Mouse (Mus musculus): ENCODE data around the gene Arvcf. TPM values are rescaled to one million over a fixed set of nuclear protein-coding genes. Genes with fewer than 3 reads are reported as not detected.

The Arvcf gene
- polyA plus RNA-seq, 1 experiment from 2014 or later: 71.2 TPM

GRCm38 (mm10) chr16:18360151-18360805 lies 12.3 kb downstream of the Arvcf start:
- peaks cover 14% of the 10 kb centered on the region for H3K36me3 ChIP-seq (replicated peaks)
- DNase-seq (ENCODE audit: low spot score): no peak
- no peaks in the 10 kb centered on the region for H3K9me3 ChIP-seq
- no peak overlapping the region for H3K27ac ChIP-seq (replicated peaks)
- no peaks in the 10 kb centered on the region for H3K4me1 ChIP-seq
- no peak overlapping the region for H3K4me3 ChIP-seq
- H3K27me3 ChIP-seq (replicated peaks; ENCODE audit: low read depth, poor library complexity, severe bottlenecking): no peaks in the 10 kb centered on the region
- WGBS: 77% methylated on average over 6 of the region's 6 CpGs

GRCm38 (mm10) chr16:18362948-18363347 lies 15.0 kb downstream of the Arvcf start:
- Histone ChIP-seq H3K27me3 (replicated peaks; ENCODE audit: low read depth, poor library complexity, severe bottlenecking) (no peaks in the 10 kb centered on the region), H3K4me1 (no peaks in the 10 kb centered on the region), H3K36me3 (replicated peaks) (peaks cover 14% of the 10 kb centered on the region), H3K27ac (replicated peaks) (no peak overlapping the region), H3K4me3 (no peak overlapping the region), H3K9me3 (no peaks in the 10 kb centered on the region)
- DNase-seq (ENCODE audit: low spot score): no peak
- WGBS: 77% methylated on average over 8 of the region's 8 CpGs

- WGBS: 73% methylated on average over 4 of the region's 4 CpGs
- Histone ChIP-seq H3K27me3 (replicated peaks; ENCODE audit: low read depth, poor library complexity, severe bottlenecking) (no peaks in the 10 kb centered on the region), H3K4me3 (no peak overlapping the region), H3K27ac (replicated peaks) (no peak overlapping the region), H3K36me3 (replicated peaks) (peaks cover 11% of the 10 kb centered on the region), H3K4me1 (no peaks in the 10 kb centered on the region), H3K9me3 (no peaks in the 10 kb centered on the region)
- DNase-seq (ENCODE audit: low spot score): no peak
These were observed 18.9 kb downstream of the Arvcf start for GRCm38 (mm10) chr16:18366849-18367248.

- H3K27ac ChIP-seq (replicated peaks): no peak overlapping the region
- WGBS: 92% methylated on average over 3 of the region's 3 CpGs
- H3K9me3 ChIP-seq: no peaks in the 10 kb centered on the region
- H3K27me3 ChIP-seq (replicated peaks; ENCODE audit: low read depth, poor library complexity, severe bottlenecking): no peaks in the 10 kb centered on the region
- no peaks in the 10 kb centered on the region for H3K36me3 ChIP-seq (replicated peaks)
- H3K4me3 ChIP-seq: no peak overlapping the region
- H3K4me1 ChIP-seq: no peaks in the 10 kb centered on the region
- DNase-seq (ENCODE audit: low spot score): no peak
These were observed 22.2 kb downstream of the Arvcf start for GRCm38 (mm10) chr16:18370197-18370596.

- H3K4me1 ChIP-seq: peaks cover 17% of the 10 kb centered on the region
- no peaks in the 10 kb centered on the region for H3K27me3 ChIP-seq (replicated peaks; ENCODE audit: low read depth, poor library complexity, severe bottlenecking)
- H3K27ac ChIP-seq (replicated peaks): no peak overlapping the region
- WGBS: 93% methylated on average over 4 of the region's 4 CpGs
- no peaks in the 10 kb centered on the region for H3K36me3 ChIP-seq (replicated peaks)
- no peak overlapping the region for H3K4me3 ChIP-seq
- no peaks in the 10 kb centered on the region for H3K9me3 ChIP-seq
- DNase-seq (ENCODE audit: low spot score): no peak
These were observed 25.6 kb downstream of the Arvcf start for GRCm38 (mm10) chr16:18373632-18374031.

- Histone ChIP-seq H3K9me3 (no peaks in the 10 kb centered on the region), H3K36me3 (replicated peaks) (no peaks in the 10 kb centered on the region), H3K27ac (replicated peaks) (no peak overlapping the region), H3K4me1 (peaks cover 45% of the 10 kb centered on the region), H3K27me3 (replicated peaks; ENCODE audit: low read depth, poor library complexity, severe bottlenecking) (no peaks in the 10 kb centered on the region), H3K4me3 (no peak overlapping the region)
- no peak for DNase-seq (ENCODE audit: low spot score)
- 82% methylated on average over 7 of the region's 7 CpGs for WGBS
These were observed 28.4 kb downstream of the Arvcf start for GRCm38 (mm10) chr16:18376297-18376954.

- Histone ChIP-seq H3K4me1 (peaks cover 52% of the 10 kb centered on the region), H3K27ac (replicated peaks) (peak overlapping the region; percentile 52), H3K27me3 (replicated peaks; ENCODE audit: low read depth, poor library complexity, severe bottlenecking) (no peaks in the 10 kb centered on the region), H3K36me3 (replicated peaks) (no peaks in the 10 kb centered on the region), H3K9me3 (no peaks in the 10 kb centered on the region), H3K4me3 (no peak overlapping the region)
- 25% methylated on average over 3 of the region's 3 CpGs for WGBS
- DNase-seq (ENCODE audit: low spot score): no peak
These were observed 29.2 kb downstream of the Arvcf start for GRCm38 (mm10) chr16:18377203-18377602.

GRCm38 (mm10) chr16:18378489-18378888 lies 30.5 kb downstream of the Arvcf start:
- H3K27ac ChIP-seq (replicated peaks): peak overlapping the region; percentile 83
- H3K9me3 ChIP-seq: no peaks in the 10 kb centered on the region
- no peaks in the 10 kb centered on the region for H3K27me3 ChIP-seq (replicated peaks; ENCODE audit: low read depth, poor library complexity, severe bottlenecking)
- no peak overlapping the region for H3K4me3 ChIP-seq
- DNase-seq (ENCODE audit: low spot score): no peak
- H3K36me3 ChIP-seq (replicated peaks): no peaks in the 10 kb centered on the region
- 24% methylated on average over 1 of the region's 1 CpGs for WGBS
- peaks cover 65% of the 10 kb centered on the region for H3K4me1 ChIP-seq

- H3K36me3 ChIP-seq (replicated peaks): no peaks in the 10 kb centered on the region
- no peaks in the 10 kb centered on the region for H3K9me3 ChIP-seq
- H3K27me3 ChIP-seq (replicated peaks; ENCODE audit: low read depth, poor library complexity, severe bottlenecking): no peaks in the 10 kb centered on the region
- H3K4me1 ChIP-seq: peaks cover 75% of the 10 kb centered on the region
- WGBS: 77% methylated on average over 8 of the region's 8 CpGs
- no peak overlapping the region for H3K4me3 ChIP-seq
- DNase-seq (ENCODE audit: low spot score): no peak
- H3K27ac ChIP-seq (replicated peaks): peak overlapping the region; percentile 83
These were observed 31.5 kb downstream of the Arvcf start for GRCm38 (mm10) chr16:18379338-18380001.

GRCm38 (mm10) chr16:18380495-18381063 lies 32.6 kb downstream of the Arvcf start:
- 22% methylated on average over 6 of the region's 6 CpGs for WGBS
- H3K27me3 ChIP-seq (replicated peaks; ENCODE audit: low read depth, poor library complexity, severe bottlenecking): no peaks in the 10 kb centered on the region
- DNase-seq (ENCODE audit: low spot score): peak; percentile 70
- H3K36me3 ChIP-seq (replicated peaks): no peaks in the 10 kb centered on the region
- peaks cover 86% of the 10 kb centered on the region for H3K4me1 ChIP-seq
- H3K27ac ChIP-seq (replicated peaks): peak overlapping the region; percentile 83
- no peak overlapping the region for H3K4me3 ChIP-seq
- no peaks in the 10 kb centered on the region for H3K9me3 ChIP-seq

GRCm38 (mm10) chr16:18381621-18382258 lies 33.8 kb downstream of the Arvcf start:
- H3K4me1 ChIP-seq: peaks cover 91% of the 10 kb centered on the region
- DNase-seq (ENCODE audit: low spot score): peak; percentile 74

GRCm38 (mm10) chr16:18383045-18383726 lies 35.2 kb downstream of the Arvcf start:
- Histone ChIP-seq H3K27ac (replicated peaks) (peak overlapping the region; percentile 83), H3K4me1 (peaks cover 94% of the 10 kb centered on the region), H3K9me3 (no peaks in the 10 kb centered on the region), H3K36me3 (replicated peaks) (no peaks in the 10 kb centered on the region), H3K4me3 (no peak overlapping the region), H3K27me3 (replicated peaks; ENCODE audit: low read depth, poor library complexity, severe bottlenecking) (no peaks in the 10 kb centered on the region)
- DNase-seq (ENCODE audit: low spot score): no peak
- 69% methylated on average over 9 of the region's 9 CpGs for WGBS

More at GRCm38 (mm10) chr16:18381621-18382258, 33.8 kb downstream of the Arvcf start:
- H3K27ac ChIP-seq (replicated peaks): peak overlapping the region; percentile 83
- H3K4me3 ChIP-seq: 0 out of 2 replicates have a peak overlapping the region, but pooled peaks have one; percentile 21
- WGBS: 44% methylated on average over 6 of the region's 6 CpGs
- H3K9me3 ChIP-seq: no peaks in the 10 kb centered on the region
- no peaks in the 10 kb centered on the region for H3K27me3 ChIP-seq (replicated peaks; ENCODE audit: low read depth, poor library complexity, severe bottlenecking)
- no peaks in the 10 kb centered on the region for H3K36me3 ChIP-seq (replicated peaks)

All from embryonic facial prominence, embryonic 10.5 days (tissue).